Mouse (Mus musculus): ENCODE measurements around the gene Clec11a. TPM values are rescaled to one million over a fixed set of nuclear protein-coding genes. Genes with fewer than 3 reads are reported as not detected.

The Clec11a gene
- total RNA-seq (2017): 0.49 to 1.6 TPM (median 0.85 TPM) in 3 replicates

DNA sequence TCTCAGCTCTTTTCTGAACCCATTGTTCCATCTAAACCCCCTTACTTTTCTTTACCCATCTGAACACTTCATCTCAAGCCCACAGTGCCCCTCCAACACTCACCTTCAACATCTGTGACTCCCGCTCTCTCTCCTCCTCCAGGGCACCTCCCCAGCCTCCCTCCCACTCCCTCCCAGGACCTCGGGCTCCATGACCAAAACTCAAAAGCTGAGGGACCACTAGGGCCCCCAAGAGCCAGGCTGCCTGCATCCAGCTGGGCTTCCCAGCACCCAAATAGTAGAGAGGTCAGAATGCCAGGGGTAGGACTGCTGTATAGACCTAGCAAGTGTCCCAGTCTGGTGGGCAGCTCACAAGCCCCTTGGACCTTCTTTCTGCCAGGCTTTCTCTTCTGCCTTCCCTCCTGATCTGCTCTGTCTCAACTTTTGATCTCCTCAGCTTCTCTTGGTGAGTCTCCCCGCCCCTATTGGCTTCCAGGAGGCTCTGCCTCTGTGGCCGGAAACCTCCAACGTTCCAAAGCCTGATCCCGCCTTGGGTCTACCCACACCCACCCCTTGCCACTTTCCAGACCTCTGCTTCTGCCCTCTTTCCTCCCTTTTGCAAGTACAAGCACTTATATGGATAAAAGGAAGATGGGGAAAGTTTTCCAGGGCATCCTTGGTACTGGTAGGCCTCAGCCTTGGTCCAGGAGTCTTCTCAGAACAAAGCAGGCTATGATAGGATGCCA is at the start of gene Clec11a:
TSS of gene Clec11a (minus strand) at position 387 of the 725 bp plus-strand sequence.
- ATAC-seq (replicated peaks; ENCODE audit: insufficient number of reproducible peaks, low FRiP score, low TSS enrichment, poor library complexity, severe bottlenecking): no peak

DNA sequence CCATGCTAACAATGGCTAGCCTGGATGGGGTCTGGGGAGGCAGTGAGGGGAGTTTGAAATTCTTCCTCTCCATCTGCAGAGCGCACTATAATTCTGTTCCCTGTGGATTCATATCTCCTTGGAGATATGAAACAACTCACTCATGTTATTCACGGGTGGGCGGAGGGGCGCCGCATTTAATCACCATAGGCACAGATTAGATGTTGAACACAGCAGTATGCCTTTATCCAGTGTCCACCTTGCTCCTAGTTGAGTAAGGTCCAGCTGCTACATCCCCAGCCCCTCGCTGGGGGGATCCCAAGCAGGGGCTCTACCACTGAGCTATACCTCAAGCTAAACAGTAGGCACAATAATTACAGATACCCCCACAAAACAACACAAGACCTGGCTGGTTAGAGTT is 48.7 kb upstream of the Clec11a start:
- no peak for ATAC-seq (replicated peaks; ENCODE audit: insufficient number of reproducible peaks, low FRiP score, low TSS enrichment, poor library complexity, severe bottlenecking)

DNA sequence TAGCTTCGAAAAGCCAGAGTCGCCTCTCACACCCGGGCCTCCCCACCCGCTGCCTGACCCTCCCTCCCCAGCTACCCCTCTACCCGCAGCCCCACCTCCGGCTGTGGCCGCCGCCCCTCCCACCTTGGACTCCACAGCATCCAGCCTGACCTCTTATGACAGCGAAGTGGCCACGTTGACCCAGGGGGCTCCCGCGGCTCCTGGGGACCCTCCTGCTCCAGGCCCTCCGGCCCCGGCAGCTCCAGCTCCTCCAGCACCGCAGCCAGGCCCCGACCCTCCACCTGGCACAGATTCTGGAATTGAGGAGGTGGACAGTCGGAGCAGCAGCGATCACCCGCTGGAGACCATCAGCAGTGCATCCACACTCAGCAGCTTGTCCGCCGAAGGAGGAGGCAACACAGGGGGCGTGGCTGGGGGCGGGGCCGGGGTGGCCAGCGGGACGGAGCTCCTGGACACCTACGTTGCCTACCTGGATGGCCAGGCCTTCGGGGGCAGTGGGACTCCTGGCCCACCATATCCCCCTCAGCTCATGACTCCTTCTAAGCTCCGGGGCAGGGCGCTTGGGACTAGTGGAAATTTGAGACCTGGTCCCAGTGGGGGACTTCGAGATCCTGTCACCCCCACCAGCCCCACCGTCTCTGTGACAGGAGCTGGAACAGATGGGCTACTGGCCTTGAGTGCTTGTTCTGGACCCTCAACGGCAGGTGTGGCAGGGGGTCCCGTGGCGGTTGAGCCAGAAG is 47.1 kb upstream of the Clec11a start:
- no peak for ATAC-seq (replicated peaks; ENCODE audit: insufficient number of reproducible peaks, low FRiP score, low TSS enrichment, poor library complexity, severe bottlenecking)

DNA sequence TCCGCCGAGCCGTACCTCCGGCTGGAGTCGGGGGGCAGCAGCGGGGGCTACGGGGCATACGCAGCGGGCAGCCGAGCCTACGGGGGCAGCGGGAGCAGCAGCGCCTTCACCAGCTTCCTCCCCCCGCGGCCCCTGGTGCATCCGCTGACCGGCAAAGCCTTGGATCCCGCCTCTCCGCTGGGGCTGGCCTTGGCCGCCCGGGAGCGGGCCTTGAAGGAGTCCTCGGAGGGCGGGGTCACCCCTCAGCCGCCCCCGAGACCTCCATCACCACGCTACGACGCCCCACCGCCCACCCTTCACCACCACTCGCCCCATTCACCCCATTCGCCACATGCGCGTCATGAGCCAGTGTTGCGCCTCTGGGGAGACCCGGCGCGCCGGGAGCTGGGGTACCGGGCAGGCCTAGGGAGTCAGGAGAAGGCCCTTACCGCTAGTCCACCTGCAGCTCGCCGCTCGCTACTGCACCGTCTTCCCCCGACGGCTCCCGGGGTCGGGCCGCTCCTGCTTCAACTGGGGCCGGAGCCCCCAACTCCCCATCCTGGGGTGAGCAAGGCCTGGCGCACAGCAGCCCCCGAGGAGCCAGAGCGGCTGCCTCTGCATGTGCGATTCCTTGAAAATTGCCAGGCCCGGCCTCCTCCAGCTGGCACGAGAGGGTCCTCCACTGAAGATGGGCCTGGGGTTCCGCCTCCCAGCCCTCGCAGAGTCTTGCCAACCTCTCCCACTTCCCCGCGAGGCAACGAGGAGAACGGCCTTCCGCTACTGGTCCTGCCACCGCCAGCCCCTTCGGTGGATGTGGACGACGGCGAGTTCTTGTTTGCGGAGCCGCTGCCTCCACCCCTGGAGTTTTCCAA is 46.3 kb upstream of the Clec11a start:
- ATAC-seq (replicated peaks; ENCODE audit: insufficient number of reproducible peaks, low FRiP score, low TSS enrichment, poor library complexity, severe bottlenecking): no peak

DNA sequence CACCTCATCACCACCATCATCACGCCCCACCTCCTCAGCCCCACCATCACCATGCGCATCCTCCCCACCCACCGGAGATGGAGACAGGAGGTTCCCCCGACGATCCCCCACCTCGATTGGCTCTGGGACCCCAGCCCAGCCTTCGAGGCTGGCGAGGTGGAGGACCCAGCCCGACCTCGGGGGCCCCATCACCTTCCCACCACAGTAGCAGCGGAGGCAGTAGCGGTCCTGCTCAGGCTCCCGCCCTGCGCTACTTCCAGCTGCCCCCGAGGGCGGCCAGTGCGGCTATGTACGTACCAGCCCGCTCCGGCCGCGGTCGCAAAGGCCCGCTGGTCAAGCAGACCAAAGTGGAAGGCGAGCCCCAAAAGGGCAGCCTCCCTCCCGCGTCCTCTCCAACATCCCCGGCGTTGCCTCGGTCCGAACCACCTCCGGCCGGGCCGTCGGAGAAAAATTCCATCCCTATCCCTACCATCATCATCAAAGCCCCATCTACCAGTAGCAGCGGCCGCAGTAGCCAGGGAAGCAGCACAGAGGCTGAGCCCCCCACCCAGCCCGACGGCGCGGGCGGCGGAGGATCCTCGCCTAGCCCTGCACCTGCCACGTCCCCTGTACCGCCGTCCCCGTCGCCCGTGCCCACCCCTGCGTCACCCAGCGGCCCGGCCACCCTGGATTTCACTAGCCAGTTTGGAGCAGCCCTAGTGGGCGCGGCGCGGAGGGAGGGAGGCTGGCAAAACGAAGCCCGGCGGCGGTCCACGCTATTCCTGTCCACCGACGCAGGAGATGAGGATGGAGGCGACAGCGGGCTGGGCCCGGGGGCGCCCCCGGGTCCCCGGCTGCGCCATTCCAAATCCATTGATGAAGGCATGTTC is 45.4 kb upstream of the Clec11a start:
- ATAC-seq (replicated peaks; ENCODE audit: insufficient number of reproducible peaks, low FRiP score, low TSS enrichment, poor library complexity, severe bottlenecking): no peak

DNA sequence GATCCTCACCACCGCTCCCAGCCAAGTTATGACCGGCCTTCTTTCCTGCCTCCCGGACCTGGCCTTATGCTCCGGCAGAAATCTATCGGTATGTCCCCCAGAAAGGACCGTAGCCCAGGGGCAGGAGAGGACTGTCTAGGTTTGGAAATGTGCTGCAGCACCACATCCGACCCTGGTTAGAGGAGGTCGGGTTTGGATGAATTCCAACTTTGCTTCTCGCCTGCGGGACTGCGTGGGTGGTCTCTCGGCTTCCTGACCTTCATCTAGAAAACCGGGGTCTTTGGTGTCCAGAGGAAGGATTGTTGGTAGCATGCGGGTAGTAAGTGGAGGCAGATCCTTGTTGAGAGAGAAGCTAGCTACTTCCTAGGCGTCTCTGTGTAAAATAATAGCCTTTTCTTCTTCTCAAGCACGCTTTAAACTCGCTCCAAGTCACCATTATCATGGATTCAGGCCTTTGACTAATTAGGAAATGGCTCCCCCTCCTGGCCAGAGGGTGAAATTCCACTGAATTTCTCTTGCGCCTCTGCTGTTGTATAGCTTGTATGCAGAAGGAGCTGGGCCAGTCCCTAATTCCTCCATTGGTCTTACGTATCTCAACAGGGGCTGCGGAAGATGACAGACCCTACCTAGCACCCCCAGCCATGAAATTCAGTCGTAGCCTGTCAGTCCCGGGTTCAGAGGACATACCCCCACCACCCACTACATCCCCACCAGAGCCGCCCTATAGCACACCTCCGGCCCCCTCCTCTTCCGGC is 44.4 kb upstream of the Clec11a start:
- peak; percentile 59; the same call in 1 of the 2 replicates for ATAC-seq (replicated peaks; ENCODE audit: insufficient number of reproducible peaks, low FRiP score, low TSS enrichment, poor library complexity, severe bottlenecking)

DNA sequence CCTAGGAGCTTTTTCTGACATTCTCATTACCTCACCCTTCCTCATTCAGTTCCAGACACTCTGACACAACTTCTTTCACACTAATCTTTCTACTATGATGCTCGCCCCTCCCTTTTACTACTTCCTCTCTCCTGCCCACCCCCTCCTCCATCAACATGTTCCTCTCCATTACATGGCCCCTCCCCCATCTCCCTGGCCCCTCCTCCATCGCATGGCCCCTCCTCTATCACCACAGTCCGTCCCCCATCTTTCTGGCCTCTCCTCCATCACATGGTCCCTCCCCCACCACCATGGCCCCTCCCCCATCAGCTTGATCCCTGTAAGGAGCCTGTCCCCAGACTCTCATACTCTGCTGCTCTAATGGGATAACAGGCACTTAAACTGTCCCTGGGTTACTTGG is 42.3 kb upstream of the Clec11a start:
- no peak for ATAC-seq (replicated peaks; ENCODE audit: insufficient number of reproducible peaks, low FRiP score, low TSS enrichment, poor library complexity, severe bottlenecking)

DNA sequence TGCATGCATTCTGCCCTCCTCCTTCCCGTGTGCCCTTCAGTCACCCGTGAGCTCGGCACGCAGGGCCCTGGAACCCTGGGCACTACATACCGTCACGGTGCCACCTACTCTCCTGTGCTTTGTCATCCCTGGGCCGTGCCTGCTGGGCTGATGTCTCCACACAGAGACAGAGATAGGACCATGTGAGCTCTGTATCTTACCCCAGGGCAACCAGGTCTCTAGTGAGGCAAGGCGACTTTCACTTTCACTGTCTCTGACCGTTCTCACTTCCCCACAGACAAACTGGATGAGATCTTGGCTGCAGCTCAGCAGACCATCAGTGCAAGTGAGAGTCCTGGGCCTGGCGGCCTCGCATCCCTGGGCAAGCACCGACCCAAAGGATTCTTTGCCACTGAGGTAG is 37.9 kb upstream of the Clec11a start:
- peak; percentile 63 for ATAC-seq (replicated peaks; ENCODE audit: insufficient number of reproducible peaks, low FRiP score, low TSS enrichment, poor library complexity, severe bottlenecking)

DNA sequence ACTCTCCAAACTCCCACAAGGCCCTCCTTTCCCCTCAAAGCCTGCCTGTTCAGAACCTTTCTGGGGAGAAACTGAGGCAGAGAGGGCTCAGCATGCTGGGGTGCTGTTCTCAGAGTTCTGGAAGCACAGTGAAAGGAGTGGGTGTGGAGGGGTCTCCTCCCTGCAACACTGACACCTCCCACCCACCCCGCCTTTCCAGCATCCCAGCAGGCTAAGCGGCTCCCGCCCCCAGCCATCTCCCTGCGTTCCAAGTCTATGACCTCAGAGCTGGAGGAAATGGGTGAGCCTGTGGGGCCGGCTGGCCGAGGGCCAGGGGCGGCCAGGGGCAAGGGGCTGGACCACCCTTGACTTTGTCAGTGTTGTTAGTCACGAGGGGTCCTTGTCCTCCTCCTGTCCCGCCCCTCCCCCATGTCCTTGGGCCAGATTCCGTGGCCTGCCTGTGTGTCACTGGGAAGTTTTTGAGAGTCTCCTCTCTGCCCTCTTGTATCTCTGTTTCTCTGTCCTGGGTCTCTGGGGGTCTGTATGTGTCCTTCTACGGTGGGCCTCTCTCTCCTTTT is 36.8 kb upstream of the Clec11a start:
- ATAC-seq (replicated peaks; ENCODE audit: insufficient number of reproducible peaks, low FRiP score, low TSS enrichment, poor library complexity, severe bottlenecking): no peak

DNA sequence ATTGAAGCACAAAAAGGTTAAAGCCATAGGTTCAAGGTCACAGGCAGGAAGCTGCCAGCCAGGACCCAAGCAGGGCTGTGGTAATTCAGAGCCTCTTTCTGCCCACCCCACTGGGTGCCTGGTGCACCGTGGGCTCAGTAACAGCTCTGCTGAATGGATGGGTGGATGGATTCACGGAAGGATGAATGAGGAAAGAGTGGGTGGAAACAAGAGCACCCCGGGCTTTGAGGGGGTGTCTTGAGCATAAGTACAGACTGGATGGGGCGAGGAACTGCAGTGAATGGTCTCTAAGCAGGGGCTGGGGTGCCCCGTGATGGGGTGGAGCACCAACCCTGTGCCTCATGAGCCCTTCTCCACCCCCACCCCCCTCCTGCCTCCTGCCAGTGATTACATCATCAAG is 35.0 kb upstream of the Clec11a start:
- no peak for ATAC-seq (replicated peaks; ENCODE audit: insufficient number of reproducible peaks, low FRiP score, low TSS enrichment, poor library complexity, severe bottlenecking)

DNA sequence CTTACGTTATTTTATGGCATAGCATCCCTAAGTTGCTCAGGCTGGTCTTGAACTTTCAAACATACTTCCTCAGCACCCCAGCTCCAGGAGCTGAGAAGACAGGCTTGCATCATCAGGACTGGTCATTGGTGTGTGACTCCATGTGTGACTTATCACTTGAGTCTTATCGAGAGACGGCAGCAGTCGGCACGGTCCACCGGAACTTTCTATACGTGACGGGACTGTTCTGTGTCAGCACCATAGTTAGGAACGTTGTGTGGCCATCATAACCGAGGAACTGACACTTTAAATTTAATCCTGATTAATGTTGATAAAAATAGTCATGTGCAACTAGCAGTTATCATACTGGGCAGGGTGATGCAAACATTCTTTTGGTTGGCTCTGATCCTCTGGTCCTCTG is 34.4 kb upstream of the Clec11a start:
- no peak for ATAC-seq (replicated peaks; ENCODE audit: insufficient number of reproducible peaks, low FRiP score, low TSS enrichment, poor library complexity, severe bottlenecking)

DNA sequence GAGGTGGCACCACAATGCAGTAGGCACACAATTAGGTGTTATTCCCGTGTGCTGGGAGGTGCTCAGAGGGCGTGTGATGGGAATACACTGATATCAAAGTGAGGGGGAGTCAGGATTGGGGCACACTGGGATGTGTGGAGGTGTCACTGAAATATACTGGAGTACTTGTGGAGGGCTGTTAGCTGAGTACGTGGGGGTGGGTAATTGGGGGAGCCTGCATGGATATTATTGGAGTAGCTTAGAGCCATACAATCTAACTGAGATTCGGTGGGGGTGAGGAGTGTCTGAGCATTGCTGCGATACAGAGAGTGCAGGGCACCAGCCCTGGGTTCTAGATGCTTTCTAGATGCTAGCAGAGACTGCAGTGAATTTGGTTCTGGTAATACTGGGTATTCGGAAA is 33.5 kb upstream of the Clec11a start:
- no peak for ATAC-seq (replicated peaks; ENCODE audit: insufficient number of reproducible peaks, low FRiP score, low TSS enrichment, poor library complexity, severe bottlenecking)

DNA sequence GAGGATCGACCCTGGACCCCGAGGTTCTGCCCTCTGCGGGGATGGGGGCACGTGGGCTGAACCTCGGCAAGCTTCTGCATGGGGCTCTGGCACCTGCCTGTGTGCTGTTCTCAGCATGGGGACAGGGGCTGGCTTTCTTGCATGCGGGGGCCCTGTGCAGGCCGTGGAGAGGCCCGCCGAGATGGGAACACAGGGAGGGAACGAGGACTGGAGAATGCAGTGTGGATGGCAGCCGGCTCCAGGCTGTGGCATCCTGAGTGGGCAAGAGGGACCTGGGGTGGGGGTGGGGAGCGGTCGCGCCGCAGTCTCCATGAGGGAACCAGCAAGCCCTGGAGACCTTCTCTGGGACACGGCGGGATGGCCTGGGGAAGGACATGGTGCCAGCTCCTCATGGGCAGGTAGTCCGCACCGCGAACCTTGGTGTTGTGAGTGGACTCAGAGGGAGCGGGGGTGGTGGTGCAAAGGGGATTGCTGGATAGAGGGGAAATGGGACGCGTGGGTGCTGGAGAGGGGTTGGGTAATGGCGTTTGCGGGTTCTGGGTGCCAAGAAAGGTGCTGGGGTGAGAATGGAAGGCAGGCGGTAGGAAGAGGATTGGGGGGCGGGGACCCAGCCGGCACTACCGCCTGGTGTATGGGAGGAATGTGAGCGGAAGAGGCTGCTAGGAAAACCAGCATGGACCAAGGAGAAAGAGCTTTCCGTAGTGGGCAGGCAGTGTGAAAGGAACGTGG is 30.6 kb upstream of the Clec11a start:
- ATAC-seq (replicated peaks; ENCODE audit: insufficient number of reproducible peaks, low FRiP score, low TSS enrichment, poor library complexity, severe bottlenecking): no peak

DNA sequence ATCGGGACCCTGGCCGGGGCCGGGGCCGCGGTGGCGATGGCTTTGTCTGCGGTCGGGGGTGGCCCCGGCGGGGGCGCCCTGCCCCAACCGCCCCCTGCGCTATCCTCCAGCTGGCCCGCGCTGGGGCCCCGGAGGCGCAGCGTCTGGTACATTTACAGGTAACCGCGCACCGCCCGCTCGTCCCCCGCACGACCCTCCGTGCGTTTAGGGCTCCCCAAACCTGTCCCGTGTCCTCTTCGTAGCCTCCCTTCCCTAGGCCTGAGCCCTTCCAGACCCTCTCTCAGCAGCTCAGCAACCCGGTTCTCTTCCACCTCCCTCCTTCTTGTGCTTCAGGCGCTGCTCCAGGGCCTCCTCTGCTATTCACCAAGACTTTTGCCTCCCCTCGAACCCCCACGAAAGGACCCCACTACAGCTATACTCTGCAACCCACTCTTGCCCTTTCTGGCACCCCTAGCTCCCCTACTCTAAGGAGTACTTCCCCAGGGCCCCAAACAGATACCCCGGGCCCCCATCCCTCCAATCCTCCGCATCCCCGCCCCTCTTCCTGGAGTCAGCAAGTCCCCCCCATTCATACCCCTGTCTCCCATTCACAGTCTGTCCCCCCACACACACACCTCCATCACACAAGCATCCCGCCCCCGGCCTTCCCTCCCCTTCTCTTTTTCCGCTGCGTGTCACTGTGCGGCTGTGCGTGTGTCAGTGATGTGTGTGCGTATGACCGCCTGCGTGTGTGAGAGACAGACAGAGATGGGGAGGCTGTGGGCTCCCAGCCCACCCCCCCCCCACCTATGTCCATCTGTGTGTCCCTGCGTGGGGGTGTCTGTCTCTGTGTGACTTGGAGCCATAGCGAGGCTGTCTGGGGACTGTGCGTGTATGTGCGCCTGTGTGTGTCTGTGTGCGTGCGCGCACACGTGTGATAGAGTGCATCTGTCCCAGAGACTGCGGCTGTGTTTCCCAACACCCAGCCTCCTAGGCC is 29.6 kb upstream of the Clec11a start:
- ATAC-seq (replicated peaks; ENCODE audit: insufficient number of reproducible peaks, low FRiP score, low TSS enrichment, poor library complexity, severe bottlenecking): no peak

DNA sequence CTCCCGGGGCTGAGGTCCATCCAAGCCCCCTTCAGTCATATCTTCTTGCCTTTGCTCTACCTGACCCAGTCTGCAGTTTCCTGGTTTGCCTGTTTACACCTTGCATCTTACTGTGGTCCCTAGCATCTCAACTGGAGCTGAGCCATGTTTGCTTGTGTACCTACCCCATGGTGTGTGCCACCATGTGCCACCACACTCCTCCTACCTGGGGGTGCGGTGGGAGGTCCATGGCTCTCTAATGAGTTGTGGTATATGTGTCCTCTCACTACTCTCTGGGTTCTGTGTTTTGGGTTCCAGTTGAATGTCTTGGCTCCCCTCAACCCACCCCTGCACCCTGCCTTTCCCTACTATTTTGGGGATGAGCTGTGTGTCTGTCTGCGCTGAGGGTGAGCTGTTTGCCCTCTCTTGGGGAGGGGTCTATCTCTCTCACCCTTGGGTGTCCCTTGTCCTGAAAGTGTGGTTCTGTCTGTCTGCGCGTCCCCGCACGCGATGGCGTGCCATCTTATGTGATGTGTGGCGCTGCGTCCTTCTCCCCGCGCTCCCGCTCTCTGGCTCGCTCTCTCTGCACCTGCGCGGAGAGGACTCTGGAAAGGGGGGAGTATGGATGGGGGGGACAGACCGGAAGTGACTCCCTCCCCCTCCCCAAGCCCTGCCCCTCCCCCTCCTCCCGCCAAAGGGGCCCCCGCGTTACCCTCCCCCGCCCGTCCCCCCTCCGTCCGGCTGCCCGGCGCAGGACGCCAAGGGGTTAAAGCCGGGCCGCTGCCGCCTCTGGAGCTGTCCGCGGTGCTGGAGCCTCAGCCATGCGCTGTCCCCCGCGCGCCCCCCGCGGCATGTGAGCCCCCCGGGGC is 28.6 kb upstream of the Clec11a start:
- no peak for ATAC-seq (replicated peaks; ENCODE audit: insufficient number of reproducible peaks, low FRiP score, low TSS enrichment, poor library complexity, severe bottlenecking)
